Mouse (Mus musculus) gastrocnemius, adult 18-20 months (tissue): Measurements from ENCODE around the gene Ttc30b. TPM values are rescaled to one million over a fixed set of nuclear protein-coding genes. Genes with fewer than 3 reads are reported as not detected.
"Not testable (repeated sequence)": the region's sequence is repeated elsewhere in the genome, so short reads cannot be mapped to it uniquely, and the experiment has no call there.

Experiments used
- DNase-seq: peaks from one replicate; pipeline ENCODE4 v3.0.0; 2021; ENCODE audit warnings: low spot score
- total RNA-seq, 2 experiments: library from RNA; stranded (reverse); gene quantifications; 2 replicates each; pipeline ENCODE4 v1.2.3; 2021

The Ttc30b gene
- total RNA-seq, 2 experiments from 2014 or later, result 2.2 to 2.3 TPM

GRCm38 (mm10) chr2:75953320-75953719, 14.9 kb upstream of the Ttc30b start:
- DNase-seq, result no peak

GRCm38 (mm10) chr2:75950685-75951084, 12.3 kb upstream of the Ttc30b start:
- DNase-seq, result no peak

GRCm38 (mm10) chr2:75937520-75938116, 767 bp downstream of the Ttc30b start:
- not testable (repeated sequence) for DNase-seq

- DNase-seq, result not testable (repeated sequence)
Measured at GRCm38 (mm10) chr2:75936685-75937084, 1.7 kb downstream of the Ttc30b start.

GRCm38 (mm10) chr2:75933541-75933940, 4.8 kb downstream of the Ttc30b start:
- DNase-seq, result no peak

GRCm38 (mm10) chr2:75930941-75931340, 7.4 kb downstream of the Ttc30b start:
- DNase-seq, result no peak

- DNase-seq, result no peak
Measured at GRCm38 (mm10) chr2:75929786-75930444, 8.5 kb downstream of the Ttc30b start.

- DNase-seq, result no peak
Measured at GRCm38 (mm10) chr2:75929141-75929540, 9.2 kb downstream of the Ttc30b start.

- DNase-seq, result no peak
Measured at GRCm38 (mm10) chr2:75928011-75928410, 10.4 kb downstream of the Ttc30b start.

- no peak for DNase-seq
Measured at GRCm38 (mm10) chr2:75926061-75926460, 12.3 kb downstream of the Ttc30b start.

GRCm38 (mm10) chr2:75923807-75924340, 14.5 kb downstream of the Ttc30b start:
- DNase-seq, result no peak

- DNase-seq, result no peak
Measured at GRCm38 (mm10) chr2:75915040-75915439, 23.3 kb downstream of the Ttc30b start.

- no peak for DNase-seq
Measured at GRCm38 (mm10) chr2:75907142-75907541, 31.2 kb downstream of the Ttc30b start.

GRCm38 (mm10) chr2:75901869-75902268, 36.5 kb downstream of the Ttc30b start:
- no peak for DNase-seq

- DNase-seq, result no peak
Measured at GRCm38 (mm10) chr2:75900281-75900680, 38.1 kb downstream of the Ttc30b start.

GRCm38 (mm10) chr2:75895711-75896110, 42.7 kb downstream of the Ttc30b start:
- no peak for DNase-seq

- DNase-seq, result no peak
Measured at GRCm38 (mm10) chr2:75891981-75892380, 46.4 kb downstream of the Ttc30b start.

Other genes with a start within 250 kb of the Ttc30b start
- gene Nfe2l2, start 233.9 kb downstream of the Ttc30b start, total RNA-seq, result 10 to 100 TPM; 34.2 to 51.0 TPM
- 10 to 100 TPM; 20.8 to 21.4 TPM for gene Agps, start 106.4 kb downstream of the Ttc30b start, total RNA-seq
- gene Ttc30a2, start 39.6 kb upstream of the Ttc30b start, total RNA-seq, result under 1 TPM; 0.19 to 0.23 TPM
- gene Ttc30a1, start 43.4 kb upstream of the Ttc30b start, total RNA-seq, result 1 to 10 TPM; 1.4 to 1.5 TPM